Mouse (Mus musculus) thymus, postnatal 4 days (tissue): ENCODE data around the gene Pdilt.

Source experiments
- DNase-seq: peaks from one replicate; pipeline ENCODE4 v3.0.0; 2021

Gene Pdilt

GRCm38 (mm10) chr7:119490041-119490780 is 33.1 kb downstream of the Pdilt start:
- no peak for DNase-seq

GRCm38 (mm10) chr7:119486683-119487082 is 36.6 kb downstream of the Pdilt start:
- no peak for DNase-seq

- no peak for DNase-seq
Observed at GRCm38 (mm10) chr7:119484154-119484553, 39.1 kb downstream of the Pdilt start.

- no peak for DNase-seq
Observed at GRCm38 (mm10) chr7:119479256-119479655, 44.0 kb downstream of the Pdilt start, which contains the start of gene Umod. TSS of gene Umod (minus strand) at chr7:119479282.

- DNase-seq: peak; percentile 5
Observed at GRCm38 (mm10) chr7:119476500-119477389, 46.5 kb downstream of the Pdilt start.

- DNase-seq: no peak
Observed at GRCm38 (mm10) chr7:119459185-119459584, 64.1 kb downstream of the Pdilt start, which contains the start of gene Gp2. TSS of gene Gp2 (minus strand) at chr7:119459285.

GRCm38 (mm10) chr7:119454192-119454591 is 69.1 kb downstream of the Pdilt start:
- DNase-seq: no peak

- DNase-seq: no peak
Observed at GRCm38 (mm10) chr7:119443849-119444248, 79.4 kb downstream of the Pdilt start.

GRCm38 (mm10) chr7:119441938-119442337 is 81.4 kb downstream of the Pdilt start:
- no peak for DNase-seq
